Mouse (Mus musculus) kidney, adult 9 months (tissue): ENCODE measurements around the gene Atp6ap1.

ENCODE experiments used
- DNase-seq: peaks from one replicate; pipeline ENCODE4 v3.0.0; 2022

Atp6ap1 gene

GRCm38 (mm10) chrX:74304867-74305700, 8.2 kb downstream of the Atp6ap1 start, which contains the start of gene Gdi1:
Gene Gdi1, plus strand, starts transcription at chrX:74304998.
- DNase-seq, result peak; percentile 72

GRCm38 (mm10) chrX:74312540-74313464, 15.9 kb downstream of the Atp6ap1 start, which contains the start of gene Fam50a:
Gene Fam50a, plus strand, starts transcription at chrX:74313033.
- peak; percentile 90 for DNase-seq

GRCm38 (mm10) chrX:74328725-74329161, 31.8 kb downstream of the Atp6ap1 start, which contains the start of gene Plxna3:
Gene Plxna3, plus strand, starts transcription at chrX:74329066.
- peak; percentile 62 for DNase-seq

GRCm38 (mm10) chrX:74329215-74329671, 32.3 kb downstream of the Atp6ap1 start:
- DNase-seq, result no peak

GRCm38 (mm10) chrX:74330166-74330930, 33.5 kb downstream of the Atp6ap1 start:
- no peak for DNase-seq

GRCm38 (mm10) chrX:74352645-74353466, 56.0 kb downstream of the Atp6ap1 start:
- no peak for DNase-seq

- peak; percentile 81 for DNase-seq
Measured at GRCm38 (mm10) chrX:74353467-74353770, 56.5 kb downstream of the Atp6ap1 start, which contains the start of gene Lage3. Gene Lage3, minus strand, starts transcription at chrX:74353618.
